Mouse (Mus musculus) T-helper 1 cell (primary cell): ENCODE results near the gene Actl10.

Experiments
- in situ Hi-C: fragments of 300-600 bp; cut with MboI, MseI; formaldehyde crosslinking; loops from one replicate; pipeline ENCODE4 v1.15.1; 2025; ENCODE audit warnings: high pct_unique_total_duplicates

Actl10 gene

DNA sequence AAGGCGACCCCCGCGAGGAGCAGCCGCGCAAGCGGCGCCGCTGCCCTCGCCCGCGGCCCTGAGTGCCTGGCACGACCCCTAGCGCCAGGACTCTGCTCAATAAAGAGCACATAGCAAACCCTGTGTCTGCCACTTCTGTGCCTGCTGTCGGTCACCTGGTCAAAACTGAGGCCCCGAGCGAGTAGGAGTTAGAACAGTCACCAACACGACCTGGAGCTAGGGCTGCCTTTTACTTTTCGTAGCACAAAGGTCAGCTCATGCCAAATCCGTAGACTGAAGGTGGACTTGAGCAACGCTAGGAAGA lies 1.7 kb upstream of the Actl10 start:
- in situ Hi-C loops = loop anchor here (25.0 kb wide), 1 partner anchor 138 kb away; the partner anchor contains the start of gene Snta1

- in situ Hi-C loops = no loop called here
Measured at GRCm38 (mm10) chr2:154550937-154551336, 639 bp upstream of the Actl10 start.

DNA sequence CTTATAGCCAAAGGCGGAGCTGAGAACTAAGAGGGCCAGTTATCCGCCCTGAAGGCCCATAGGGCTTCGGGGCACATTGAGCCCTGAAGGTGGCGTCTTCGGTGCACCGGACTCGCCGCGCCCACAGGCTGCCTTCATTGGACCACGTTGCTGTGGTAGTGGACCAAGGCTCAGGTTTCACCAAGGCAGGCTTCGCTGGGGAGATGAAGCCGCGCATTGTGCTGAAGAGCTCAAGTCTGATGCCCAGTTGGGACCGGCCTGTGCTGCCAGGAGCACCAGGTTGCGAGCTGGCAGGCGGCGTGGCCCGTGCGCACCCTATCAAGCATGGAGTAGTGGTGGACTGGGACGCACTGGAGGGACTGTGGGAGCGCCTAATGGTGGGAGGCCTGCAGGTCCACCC lies 351 bp downstream of the Actl10 start:
- in situ Hi-C loops = no loop called here

GRCm38 (mm10) chr2:154552424-154552907 lies 890 bp downstream of the Actl10 start:
- in situ Hi-C loops = no loop called here

- in situ Hi-C loops = no loop called here
Measured at GRCm38 (mm10) chr2:154555235-154555634, 3.7 kb downstream of the Actl10 start.

GRCm38 (mm10) chr2:154557184-154557832 lies 5.7 kb downstream of the Actl10 start:
- in situ Hi-C loops = no loop called here

DNA sequence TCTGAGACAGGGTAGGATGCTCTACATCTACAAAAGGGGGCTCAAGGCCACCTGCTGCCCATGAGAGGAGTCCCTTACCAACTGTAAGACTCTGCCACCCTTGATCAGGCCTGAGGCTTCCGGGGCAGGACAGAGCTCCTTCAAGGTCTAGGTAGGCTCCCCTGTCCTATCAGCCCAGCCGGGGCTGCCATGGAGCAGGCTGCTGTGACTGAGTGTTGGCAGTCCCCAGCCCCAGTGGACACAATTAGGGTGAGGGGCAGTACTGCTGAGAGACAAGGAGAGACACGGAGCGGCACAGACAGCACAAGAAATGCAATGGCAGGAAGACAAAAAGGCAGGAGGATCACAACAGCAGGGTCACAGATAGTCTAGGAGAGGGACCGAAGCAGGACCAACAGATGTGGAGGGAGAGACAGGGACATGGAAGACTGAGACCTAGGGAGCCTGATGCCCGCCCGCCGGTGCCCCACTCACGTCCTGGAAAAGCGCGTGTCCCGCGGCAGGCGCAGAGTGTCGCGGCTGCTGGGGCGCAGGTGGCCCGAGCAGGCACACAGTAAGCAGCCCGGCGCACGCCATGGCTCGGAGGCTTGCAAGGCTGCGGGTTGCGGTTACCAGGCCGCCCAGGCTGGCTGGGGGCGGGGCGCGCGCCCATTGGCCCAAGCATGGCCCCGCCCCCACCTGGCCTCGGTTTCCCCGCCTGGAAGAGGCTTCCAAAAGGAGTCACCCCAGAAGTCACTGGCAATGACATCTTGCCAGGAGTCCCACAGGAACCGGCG lies 6.9 kb downstream of the Actl10 start, which contains the start of gene Necab3:
TSS of gene Necab3 (minus strand) at position 627 of the 776 bp plus-strand sequence.
- in situ Hi-C loops = no loop called here

- in situ Hi-C loops = no loop called here
Measured at GRCm38 (mm10) chr2:154563612-154564170, 12.1 kb downstream of the Actl10 start.

GRCm38 (mm10) chr2:154565562-154565961 lies 14.0 kb downstream of the Actl10 start:
- in situ Hi-C loops = no loop called here

DNA sequence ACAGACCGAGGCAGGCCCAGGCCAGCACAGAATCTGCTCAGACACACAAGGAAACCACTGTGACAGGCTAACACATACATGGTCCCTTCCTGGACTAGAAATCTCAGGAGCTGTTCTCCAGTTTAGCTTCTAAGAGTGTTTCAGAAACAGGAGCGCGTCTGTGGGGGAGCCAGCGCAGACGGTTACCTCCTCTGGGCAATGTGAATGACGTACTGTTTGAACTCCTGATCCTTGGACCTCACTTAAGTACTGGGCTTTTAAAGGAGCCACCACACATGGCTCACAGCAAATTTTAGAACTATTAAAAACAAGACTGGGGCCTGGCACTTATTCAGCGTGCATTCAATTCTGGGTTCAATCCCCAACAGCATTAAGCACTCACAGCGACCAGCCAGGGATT lies 15.1 kb downstream of the Actl10 start:
- in situ Hi-C loops = no loop called here

DNA sequence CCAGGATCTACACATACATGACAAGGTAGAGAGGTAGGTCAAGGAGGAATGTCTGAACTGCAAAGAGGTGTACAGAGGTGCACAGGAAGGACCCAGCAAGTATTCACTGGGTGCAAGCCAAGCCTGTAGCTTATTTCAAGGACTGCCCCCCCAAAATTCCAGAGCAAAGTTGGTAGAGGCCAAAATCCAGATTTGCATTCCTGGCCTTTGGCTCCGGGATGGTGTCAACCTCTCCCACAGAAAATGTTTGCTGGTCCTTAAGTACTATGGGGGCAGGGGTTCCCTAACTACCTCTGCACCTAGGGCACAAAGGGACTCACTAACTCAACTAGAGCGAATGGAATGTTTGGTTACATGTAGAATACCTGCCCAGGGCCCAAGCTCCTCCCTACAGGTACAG lies 16.2 kb downstream of the Actl10 start:
- in situ Hi-C loops = no loop called here

- in situ Hi-C loops = no loop called here
Measured at GRCm38 (mm10) chr2:154568329-154569070, 16.9 kb downstream of the Actl10 start.

- in situ Hi-C loops = no loop called here
Measured at GRCm38 (mm10) chr2:154569071-154569748, 17.6 kb downstream of the Actl10 start.

DNA sequence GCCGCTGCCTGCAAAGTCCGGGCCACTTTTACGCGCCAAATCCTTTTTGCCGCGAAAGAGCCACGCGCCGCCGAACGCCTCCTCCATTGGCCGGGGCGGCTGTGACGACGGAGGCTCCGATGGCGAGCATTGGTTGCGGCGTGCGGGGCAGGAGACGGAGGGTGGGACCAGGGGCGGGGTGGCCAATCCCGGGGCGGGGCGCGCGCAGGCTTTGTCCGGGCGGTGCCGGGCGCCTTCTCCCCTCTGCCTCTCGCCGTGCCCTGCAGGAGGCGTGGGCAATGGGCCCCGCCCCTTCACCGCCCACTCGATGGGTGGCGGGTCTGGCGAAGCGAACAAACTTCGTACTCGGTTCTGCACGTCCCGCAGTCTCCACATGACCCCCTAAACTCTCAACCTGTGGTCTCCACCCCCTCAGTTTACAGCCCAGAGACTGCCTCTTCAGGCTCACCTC lies 18.3 kb downstream of the Actl10 start, which contains the start of gene E2f1:
TSS of gene E2f1 (minus strand) at position 57 of the 451 bp plus-strand sequence.
- in situ Hi-C loops = no loop called here

DNA sequence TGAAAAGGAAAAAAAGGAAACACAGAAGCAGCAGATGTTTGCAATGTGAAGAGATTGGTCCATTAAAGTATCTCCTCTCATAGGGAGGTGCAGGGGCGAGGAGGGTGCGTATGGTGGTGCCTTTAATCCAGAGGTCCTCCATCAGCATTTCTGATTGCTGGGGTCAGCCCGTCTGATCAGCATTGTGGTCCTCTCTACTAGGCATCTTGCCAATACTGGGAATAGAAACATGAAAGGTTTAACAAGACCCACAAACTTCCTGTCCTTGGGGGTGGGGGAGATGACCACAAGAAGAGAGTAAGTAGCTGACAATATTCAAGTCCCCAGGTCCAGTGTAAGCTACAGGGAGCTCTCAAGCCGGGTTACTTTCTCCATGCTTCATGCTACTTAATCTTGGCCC lies 19.1 kb downstream of the Actl10 start:
- in situ Hi-C loops = no loop called here

- in situ Hi-C loops = no loop called here
Measured at GRCm38 (mm10) chr2:154571266-154571665, 19.7 kb downstream of the Actl10 start.

- in situ Hi-C loops = no loop called here
Measured at GRCm38 (mm10) chr2:154571976-154572375, 20.4 kb downstream of the Actl10 start.

GRCm38 (mm10) chr2:154572996-154573395 lies 21.4 kb downstream of the Actl10 start:
- in situ Hi-C loops = no loop called here

GRCm38 (mm10) chr2:154574271-154574670 lies 22.7 kb downstream of the Actl10 start:
- in situ Hi-C loops = no loop called here

DNA sequence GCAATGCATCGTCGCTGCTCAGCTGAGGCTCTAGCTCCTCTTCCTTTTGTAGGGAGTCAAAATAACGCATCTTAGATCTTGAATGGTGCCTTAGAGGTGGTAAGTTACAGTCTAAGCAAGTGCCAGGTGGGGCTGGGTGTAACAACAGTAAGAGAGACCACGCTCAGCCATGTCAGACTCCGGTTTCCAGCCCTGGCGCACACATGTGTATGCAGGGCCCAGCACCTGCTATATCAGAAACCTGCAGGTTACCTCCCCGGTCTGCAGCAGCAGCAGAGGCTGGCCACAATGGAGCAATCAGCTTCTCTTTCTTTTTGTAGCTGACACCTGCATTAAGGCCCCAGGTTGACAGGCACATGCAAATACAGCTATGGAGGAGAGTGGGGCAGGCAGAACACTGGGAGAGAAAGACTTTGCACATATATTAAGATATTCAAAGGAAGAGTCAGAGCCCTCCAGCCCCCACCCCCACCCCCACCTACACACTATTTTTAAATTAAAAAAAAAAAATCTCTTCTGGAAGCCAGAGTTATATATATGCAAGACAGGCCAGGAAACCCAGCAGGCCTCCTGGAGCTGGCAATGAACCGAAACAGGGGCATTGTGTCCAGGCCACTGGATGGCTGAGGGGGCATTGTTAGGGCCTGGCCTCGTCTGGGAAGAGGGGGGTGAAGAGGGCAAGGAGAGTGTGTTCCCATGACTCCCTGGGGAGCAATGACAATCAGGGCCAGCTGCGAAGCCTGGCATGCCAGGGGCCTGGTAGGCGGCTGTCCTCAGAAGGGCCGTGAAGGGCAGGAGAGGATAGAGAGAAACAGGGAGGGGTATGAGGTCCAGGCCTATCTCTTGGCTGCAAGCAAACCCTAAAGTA lies 25.5 kb downstream of the Actl10 start:
- in situ Hi-C loops = no loop called here
